Mouse (Mus musculus) WW6 (cell line): ENCODE measurements around the gene Mllt1.
"Not testable (repeated sequence)": the region's sequence is repeated elsewhere in the genome, so short reads cannot be mapped to it uniquely, and the experiment has no call there.

Experiments
- DNase-seq: peaks from one replicate; pipeline ENCODE4 v3.0.0-alpha.2; 2013; ENCODE audit warnings: low read depth, low spot score

The Mllt1 gene

GRCm38 (mm10) chr17:56934545-56935330 lies 477 bp downstream of the Mllt1 start:
- no peak for DNase-seq

GRCm38 (mm10) chr17:56933395-56933794 lies 1.8 kb downstream of the Mllt1 start:
- DNase-seq = no peak

- DNase-seq = no peak
These were observed 5.2 kb downstream of the Mllt1 start for GRCm38 (mm10) chr17:56930026-56930425.

GRCm38 (mm10) chr17:56929530-56929929 lies 5.7 kb downstream of the Mllt1 start:
- no peak for DNase-seq

GRCm38 (mm10) chr17:56929101-56929500 lies 6.1 kb downstream of the Mllt1 start:
- DNase-seq = no peak

GRCm38 (mm10) chr17:56925998-56926397 lies 9.2 kb downstream of the Mllt1 start:
- DNase-seq = no peak

GRCm38 (mm10) chr17:56919725-56920124 lies 15.5 kb downstream of the Mllt1 start:
- DNase-seq = no peak

GRCm38 (mm10) chr17:56917166-56917565 lies 18.0 kb downstream of the Mllt1 start:
- no peak for DNase-seq

GRCm38 (mm10) chr17:56913444-56913843 lies 21.8 kb downstream of the Mllt1 start:
- DNase-seq = no peak

GRCm38 (mm10) chr17:56913023-56913422 lies 22.2 kb downstream of the Mllt1 start:
- no peak for DNase-seq

GRCm38 (mm10) chr17:56909764-56910163 lies 25.5 kb downstream of the Mllt1 start:
- DNase-seq = not testable (repeated sequence)

- no peak for DNase-seq
These were observed 27.3 kb downstream of the Mllt1 start for GRCm38 (mm10) chr17:56907887-56908286.

- no peak for DNase-seq
These were observed 28.1 kb downstream of the Mllt1 start for GRCm38 (mm10) chr17:56907096-56907495.

- DNase-seq = no peak
These were observed 29.0 kb downstream of the Mllt1 start for GRCm38 (mm10) chr17:56906166-56906565.

GRCm38 (mm10) chr17:56902698-56903097 lies 32.5 kb downstream of the Mllt1 start:
- no peak for DNase-seq

- no peak for DNase-seq
These were observed 37.5 kb downstream of the Mllt1 start for GRCm38 (mm10) chr17:56897630-56898195.

GRCm38 (mm10) chr17:56896513-56897129 lies 38.6 kb downstream of the Mllt1 start:
- DNase-seq = no peak

- no peak for DNase-seq
These were observed 39.8 kb downstream of the Mllt1 start for GRCm38 (mm10) chr17:56895368-56895918.

GRCm38 (mm10) chr17:56890018-56890417 lies 45.2 kb downstream of the Mllt1 start:
- DNase-seq = no peak

- no peak for DNase-seq
These were observed 47.2 kb downstream of the Mllt1 start for GRCm38 (mm10) chr17:56888050-56888449.

- DNase-seq = no peak
These were observed 50.4 kb downstream of the Mllt1 start for GRCm38 (mm10) chr17:56884809-56885208.

GRCm38 (mm10) chr17:56884331-56884730 lies 50.9 kb downstream of the Mllt1 start:
- DNase-seq = no peak

GRCm38 (mm10) chr17:56883612-56884011 lies 51.6 kb downstream of the Mllt1 start:
- no peak for DNase-seq
